Mouse (Mus musculus) gastrocnemius, postnatal 4 days (tissue): Measurements from ENCODE around the gene Nckipsd. TPM values are rescaled to one million over a fixed set of nuclear protein-coding genes. Genes with fewer than 3 reads are reported as not detected.

Source experiments
- DNase-seq, 2 experiments: peaks; one replicate each; pipeline ENCODE4 v3.0.0; 2021 to 2022; ENCODE audit warnings: low spot score in 2 of 2, mixed read lengths in 2 of 2
- total RNA-seq, 2 experiments: library from RNA; stranded (reverse); gene quantifications; 2 replicates each; pipeline ENCODE4 v1.2.3; 2021

The Nckipsd gene
- total RNA-seq, 2 experiments from 2014 or later, result 6.6 to 9.2 TPM

GRCm38 (mm10) chr9:108798508-108799075, 9.6 kb upstream of the Nckipsd start:
- no peak for DNase-seq

DNA sequence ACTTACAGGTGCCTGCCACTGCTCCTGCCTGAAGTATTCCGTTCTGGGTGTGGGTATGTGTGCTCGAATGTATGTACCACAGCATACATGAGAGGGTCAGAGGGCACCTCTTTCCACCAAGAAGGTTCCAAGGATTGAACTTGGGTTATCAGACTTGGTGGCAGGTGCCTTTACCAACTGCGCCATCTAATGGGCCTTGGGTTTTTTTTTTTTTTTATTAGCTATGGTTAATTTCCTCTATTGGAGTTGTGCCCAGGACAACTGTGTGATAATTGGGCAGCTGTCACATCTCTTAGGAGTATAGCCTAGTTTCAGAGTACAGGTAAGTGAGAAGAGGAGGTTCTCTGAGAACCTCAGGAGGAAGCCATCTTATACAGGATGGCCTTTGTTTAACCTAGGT, 8.6 kb upstream of the Nckipsd start:
- DNase-seq, result no peak

GRCm38 (mm10) chr9:108805768-108806167, 2.4 kb upstream of the Nckipsd start:
- DNase-seq, result no peak

DNA sequence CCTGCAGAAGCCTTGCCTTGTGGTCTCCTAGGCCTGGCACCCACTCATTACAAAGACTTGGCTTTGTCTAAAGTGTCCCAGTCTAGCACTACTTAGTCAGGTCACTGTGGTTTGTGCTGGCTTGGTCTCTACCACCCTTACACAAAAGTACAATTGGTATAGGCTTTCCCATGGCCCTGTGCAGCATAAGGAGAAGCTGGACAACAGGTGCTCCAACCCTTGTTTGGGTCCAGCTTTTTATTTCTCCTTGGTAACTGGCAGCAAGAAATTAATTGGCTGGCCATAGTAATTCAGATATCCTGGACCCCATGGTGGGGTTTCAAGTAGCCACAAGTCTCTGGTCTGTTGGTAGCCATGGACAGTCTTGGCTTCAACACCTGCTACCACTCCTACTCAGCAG, 1.8 kb upstream of the Nckipsd start:
- no peak for DNase-seq

- no peak for DNase-seq
Measured at GRCm38 (mm10) chr9:108806831-108807230, 1.3 kb upstream of the Nckipsd start.

- DNase-seq, result no peak
Measured at GRCm38 (mm10) chr9:108807674-108808073, 494 bp upstream of the Nckipsd start.

- no peak for DNase-seq
Measured at GRCm38 (mm10) chr9:108809188-108809587, 1.0 kb downstream of the Nckipsd start.

- DNase-seq, result no peak
Measured at GRCm38 (mm10) chr9:108809723-108810122, 1.6 kb downstream of the Nckipsd start.

- DNase-seq, result no peak
Measured at GRCm38 (mm10) chr9:108810516-108810915, 2.3 kb downstream of the Nckipsd start.

DNA sequence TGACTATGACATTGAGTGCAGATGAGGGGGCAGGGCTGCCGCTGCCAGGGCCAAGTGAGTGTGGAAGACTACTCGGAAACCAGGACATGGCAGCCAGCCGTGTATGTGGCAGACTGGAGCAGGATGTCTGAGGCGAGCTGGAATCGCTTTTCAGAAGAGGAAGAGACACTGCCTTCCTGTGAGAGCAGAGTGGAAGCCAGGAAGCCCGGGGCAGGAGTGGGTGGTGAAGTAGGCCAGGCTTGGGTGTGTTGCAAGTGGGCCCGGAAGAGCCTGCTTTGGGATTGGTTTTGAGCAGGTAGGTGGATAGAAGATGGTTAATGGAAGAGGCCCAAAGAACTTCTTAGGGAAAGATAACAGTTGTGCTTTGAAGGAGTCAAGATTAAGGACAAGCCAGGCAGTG, 7.4 kb downstream of the Nckipsd start:
- DNase-seq, result no peak

- DNase-seq, result peak in 1 of 2 experiments; percentile 47
Measured at GRCm38 (mm10) chr9:108819495-108819894, 11.3 kb downstream of the Nckipsd start.

GRCm38 (mm10) chr9:108820077-108820476, 11.9 kb downstream of the Nckipsd start:
- no peak for DNase-seq

DNA sequence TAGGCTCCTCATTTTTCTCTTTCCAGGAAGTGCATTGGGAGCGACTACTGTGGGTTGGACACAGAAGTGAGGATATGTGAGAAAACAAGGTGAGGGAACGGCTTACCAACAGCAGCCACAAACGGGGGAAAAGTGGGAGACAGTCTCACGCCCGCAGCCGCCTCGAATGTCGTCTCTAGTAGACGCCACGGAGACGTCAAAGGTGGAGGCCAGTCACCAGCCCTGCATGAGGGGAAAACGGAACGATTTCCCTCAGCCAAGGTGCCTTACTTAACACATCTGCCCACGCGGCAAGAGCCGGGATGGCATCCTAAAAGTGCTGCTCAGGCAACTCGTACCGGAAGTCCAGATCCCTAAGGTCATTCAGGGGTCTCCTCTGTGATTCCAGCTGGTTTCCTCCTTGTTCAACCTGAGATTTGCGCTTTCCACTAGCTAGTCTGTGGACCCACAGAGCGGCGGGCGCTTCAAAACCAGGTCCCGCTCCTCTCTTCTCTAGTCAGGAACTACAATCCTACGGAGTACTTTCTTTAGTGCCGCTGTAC, 16.0 kb downstream of the Nckipsd start:
- DNase-seq, result no peak

DNA sequence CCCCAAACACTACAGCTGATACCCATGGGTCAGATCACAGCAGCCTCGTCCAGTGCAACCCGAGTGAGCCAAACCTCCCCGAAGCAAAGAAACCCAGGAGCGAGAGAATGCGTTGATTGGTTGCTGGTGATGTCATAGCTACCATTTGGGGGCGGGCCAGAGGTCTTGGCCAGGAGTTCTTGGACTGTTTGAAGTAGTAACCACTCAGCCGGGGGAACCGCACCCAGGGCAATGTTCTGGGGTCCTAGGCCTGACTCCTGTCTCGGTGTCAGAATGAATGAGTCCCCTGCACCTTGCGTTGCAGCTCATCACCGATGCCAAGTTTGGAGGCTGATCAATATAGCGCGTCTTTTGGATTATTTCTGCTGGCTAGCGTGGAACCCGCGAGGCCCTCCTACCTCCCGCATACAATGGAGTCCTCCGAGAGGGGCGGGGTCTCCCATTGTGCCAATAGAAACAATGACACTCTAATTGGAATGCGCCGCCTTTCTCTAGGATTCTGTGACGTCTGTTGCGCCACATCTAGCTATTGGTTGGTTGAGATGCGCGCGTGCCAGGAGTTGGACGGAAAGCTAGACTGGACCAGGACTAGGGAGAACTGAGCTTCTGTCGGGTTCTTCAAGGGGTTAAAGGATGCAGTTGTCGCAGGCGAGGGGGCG, 16.7 kb downstream of the Nckipsd start:
- DNase-seq, result no peak

DNA sequence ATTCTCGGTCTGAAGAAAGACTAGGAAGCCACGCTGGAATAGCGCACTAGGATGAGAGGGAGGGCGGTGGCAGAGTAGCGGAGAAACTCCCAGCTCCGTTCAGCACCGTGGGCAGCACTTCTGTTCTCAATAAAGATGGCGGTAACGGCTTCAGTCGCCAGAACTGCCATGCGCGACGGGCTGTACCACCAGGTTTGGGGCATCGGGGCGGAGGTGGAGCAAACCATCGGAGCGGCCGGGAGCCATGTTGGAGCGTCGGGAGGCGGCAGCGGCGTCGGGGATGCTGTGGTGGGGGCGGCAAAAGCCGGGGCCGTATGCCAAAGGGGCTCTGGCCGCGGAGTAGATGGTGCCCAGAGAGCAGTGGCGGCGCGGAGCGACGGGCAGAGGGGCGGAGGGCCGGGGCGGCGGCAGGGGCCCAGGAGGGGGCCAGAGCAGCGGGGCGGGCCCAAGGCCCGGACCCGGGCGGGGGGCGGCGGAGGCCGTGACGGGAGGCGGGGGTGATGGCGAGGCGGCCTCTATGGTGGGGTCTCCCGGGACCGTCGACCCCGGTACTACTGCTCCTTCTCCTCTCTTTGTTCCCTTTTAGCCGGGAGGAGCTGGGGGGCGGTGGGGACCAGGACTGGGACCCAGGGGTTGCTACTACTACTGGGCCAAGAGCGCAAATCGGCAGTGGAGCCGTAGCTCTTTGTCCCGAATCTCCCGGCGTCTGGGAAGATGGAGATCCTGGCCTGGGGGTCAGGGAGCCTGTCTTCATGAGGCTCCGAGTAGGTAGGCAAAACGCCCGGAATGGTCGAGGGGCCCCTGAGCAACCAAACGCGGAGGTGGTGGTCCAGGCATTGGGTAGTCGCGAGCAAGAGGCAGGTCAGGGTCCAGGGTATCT, 17.9 kb downstream of the Nckipsd start, which contains the start of gene Celsr3:
Gene Celsr3, plus strand, starts transcription at position 501 of the 880 bp plus-strand sequence.
- DNase-seq, result peak in 1 of 2 experiments; percentile 47

- peak; percentile 72 to 78 for DNase-seq
Measured at GRCm38 (mm10) chr9:108826700-108827340, 18.7 kb downstream of the Nckipsd start.

DNA sequence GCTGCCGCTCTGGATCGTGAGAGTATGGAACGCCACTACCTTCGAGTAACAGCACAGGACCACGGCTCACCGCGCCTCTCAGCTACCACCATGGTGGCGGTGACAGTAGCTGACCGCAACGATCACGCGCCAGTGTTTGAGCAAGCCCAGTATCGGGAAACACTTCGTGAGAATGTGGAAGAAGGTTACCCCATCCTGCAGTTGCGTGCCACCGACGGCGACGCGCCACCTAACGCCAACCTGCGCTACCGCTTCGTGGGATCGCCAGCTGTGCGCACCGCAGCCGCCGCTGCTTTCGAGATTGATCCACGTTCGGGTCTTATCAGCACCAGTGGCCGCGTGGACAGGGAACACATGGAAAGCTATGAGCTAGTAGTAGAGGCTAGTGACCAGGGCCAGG, 19.3 kb downstream of the Nckipsd start:
- no peak for DNase-seq

DNA sequence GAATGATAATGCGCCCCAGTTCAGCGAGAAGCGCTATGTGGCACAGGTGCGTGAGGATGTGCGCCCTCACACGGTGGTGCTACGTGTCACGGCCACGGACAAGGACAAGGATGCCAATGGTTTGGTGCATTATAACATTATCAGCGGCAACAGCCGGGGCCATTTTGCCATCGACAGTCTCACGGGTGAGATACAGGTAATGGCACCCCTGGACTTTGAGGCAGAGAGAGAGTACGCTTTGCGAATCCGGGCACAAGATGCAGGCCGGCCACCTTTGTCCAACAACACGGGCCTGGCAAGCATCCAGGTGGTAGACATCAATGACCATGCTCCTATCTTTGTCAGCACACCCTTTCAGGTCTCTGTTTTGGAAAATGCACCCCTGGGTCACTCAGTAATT, 19.7 kb downstream of the Nckipsd start:
- DNase-seq, result no peak

- DNase-seq, result no peak
Measured at GRCm38 (mm10) chr9:108831637-108832036, 23.5 kb downstream of the Nckipsd start.

DNA sequence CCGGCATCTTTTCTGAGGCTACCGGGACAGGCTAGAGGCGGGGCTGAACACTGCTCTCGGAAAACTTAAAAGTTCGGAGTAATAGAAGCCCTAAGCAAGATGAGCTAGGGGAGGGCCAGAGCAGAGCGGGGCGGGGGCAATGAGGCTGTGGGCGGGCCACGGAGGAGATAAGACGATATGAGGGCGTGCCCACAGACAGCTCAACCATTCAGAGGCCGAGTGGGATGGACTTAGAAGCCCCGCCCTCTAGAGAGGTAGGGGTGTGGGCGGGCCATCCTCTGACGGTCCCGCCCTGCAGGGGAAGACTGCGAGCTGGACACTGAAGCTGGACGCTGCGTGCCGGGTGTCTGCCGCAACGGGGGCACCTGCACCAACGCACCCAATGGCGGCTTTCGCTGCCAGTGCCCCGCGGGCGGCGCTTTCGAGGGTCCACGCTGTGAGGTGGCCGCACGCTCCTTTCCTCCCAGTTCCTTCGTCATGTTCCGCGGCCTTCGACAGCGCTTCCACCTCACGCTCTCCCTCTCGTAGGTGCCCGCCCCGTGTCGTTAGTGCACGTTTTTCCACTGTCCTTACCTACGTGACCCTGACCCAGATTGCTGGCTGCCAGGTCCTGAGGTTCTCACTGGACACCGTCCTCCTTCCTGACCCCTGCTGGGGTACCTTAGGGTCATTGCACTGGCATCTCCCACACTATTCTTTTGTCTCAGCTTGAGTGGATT, 24.4 kb downstream of the Nckipsd start:
- peak; percentile 53 to 84 for DNase-seq

GRCm38 (mm10) chr9:108842989-108843388, 34.8 kb downstream of the Nckipsd start:
- DNase-seq, result peak in 1 of 2 experiments; percentile 56
